In the genomic region with DNA sequence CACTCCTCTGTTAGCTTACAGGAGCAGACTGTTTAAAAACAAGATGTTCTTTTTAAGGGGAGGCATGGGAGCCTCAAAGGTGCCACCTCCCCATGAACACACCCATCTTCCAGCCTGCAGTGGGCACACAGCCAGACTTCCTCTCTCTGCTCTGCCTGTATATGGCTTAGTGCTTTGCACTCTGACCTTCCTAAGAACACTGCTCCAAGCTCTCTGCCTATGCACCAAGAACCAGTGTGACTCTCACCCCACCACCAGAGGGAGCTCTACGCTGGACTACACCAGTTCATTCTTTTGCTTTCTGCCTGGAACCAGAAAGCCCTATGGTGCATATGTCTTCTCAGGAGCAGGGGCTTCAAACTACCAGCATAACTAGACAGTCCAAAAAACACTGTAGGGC, we compare ENCODE assay signal across 11 mouse cellular contexts.
A peak's percentile ranks its signal among the peaks of the same experiment; 100 is the strongest.
DNase-seq lines count a peak whose midpoint lies in the region; ATAC-seq lines count a peak whose summit lies in the region.
"Had no signal": no experiment of that assay in that cellular context is flagged by ENCODE, and none has a peak within 500 bp of the region (broad histone marks: within the 10 kb centered on the region; RNA-seq: fewer than 3 reads in every experiment).

No protein-coding gene starts in this region.

- peak; percentile 8 for DNase-seq in heart, postnatal 4 days
- DNase-seq in urinary bladder, postnatal 14 days (ENCODE audit: low spot score): peak; percentile 54
- DNase-seq in urinary bladder, postnatal 25 days (ENCODE audit: low spot score): no peak
- DNase-seq in kidney, postnatal 14 days: peak; percentile 20
- DNase-seq in frontal cortex, postnatal 36 days (ENCODE audit: low spot score in 2 of 2): no peak

- no peaks in the 10 kb centered on the region for H3K27me3 ChIP-seq in heart, embryonic 11.5 days (ENCODE audit: control insufficient read depth, insufficient read depth, low read length)
- no peaks in the 10 kb centered on the region for H3K27me3 ChIP-seq in forebrain, embryonic 12.5 days
- H3K27me3 ChIP-seq: hindbrain, embryonic 12.5 days; limb, embryonic 13.5 days had no signal

- H3K36me3 ChIP-seq in heart, embryonic 11.5 days (ENCODE audit: control insufficient read depth, insufficient read depth, low read length): no peaks in the 10 kb centered on the region
- peaks cover 19% of the 10 kb centered on the region for H3K36me3 ChIP-seq in forebrain, embryonic 12.5 days (replicated peaks)

- no peaks in the 10 kb centered on the region; the same call in 1 of the 2 replicates for H3K4me1 ChIP-seq in heart, embryonic 11.5 days (ENCODE audit: control insufficient read depth, insufficient read depth, low read length)
- H3K4me1 ChIP-seq in forebrain, embryonic 12.5 days: 0 out of 2 replicates have a peak, but pooled peaks cover 4% of the 10 kb centered on the region
- H3K4me1 ChIP-seq: limb, embryonic 13.5 days had no signal

- no peaks in the 10 kb centered on the region for H3K9me3 ChIP-seq in heart, embryonic 11.5 days (replicated peaks; ENCODE audit: control insufficient read depth, low read length)
- no peaks in the 10 kb centered on the region for H3K9me3 ChIP-seq in forebrain, embryonic 12.5 days
- H3K9me3 ChIP-seq: hindbrain, embryonic 12.5 days; limb, embryonic 13.5 days had no signal

- H3K27ac ChIP-seq in heart, embryonic 11.5 days (ENCODE audit: low read depth, low read length): no peak overlapping the region
- no peak overlapping the region for H3K27ac ChIP-seq in forebrain, embryonic 12.5 days
- H3K27ac ChIP-seq: hindbrain, embryonic 12.5 days; limb, embryonic 13.5 days had no signal

- WGBS in heart, embryonic 11.5 days (ENCODE audit: insufficient replicate concordance): 82% methylated on average over 1 of the region's 1 CpGs
- 96% methylated on average over 1 of the region's 1 CpGs for WGBS in forebrain, embryonic 12.5 days

- no peak overlapping the region for H3K4me3 ChIP-seq in heart, embryonic 11.5 days (ENCODE audit: low read depth, low read length)
- H3K4me3 ChIP-seq in forebrain, embryonic 12.5 days (replicated peaks): no peak overlapping the region
- H3K4me3 ChIP-seq: erythroblast, embryonic 14.5 days; hindbrain, embryonic 12.5 days; limb, embryonic 13.5 days had no signal

- H3K9ac ChIP-seq in heart, embryonic 11.5 days (ENCODE audit: low read depth, low read length): no peak overlapping the region
- no peak overlapping the region for H3K9ac ChIP-seq in forebrain, embryonic 12.5 days
- H3K9ac ChIP-seq: hindbrain, embryonic 12.5 days; limb, embryonic 13.5 days had no signal

- ATAC-seq in heart, embryonic 11.5 days (replicated peaks; ENCODE audit: insufficient number of reproducible peaks, low FRiP score, low TSS enrichment): no peak
- ATAC-seq in forebrain, embryonic 12.5 days (ENCODE audit: low FRiP score): no peak
- ATAC-seq: activated CD4-positive, CD25-positive, alpha-beta regulatory T cell, adult 4 months had no signal

- no peak overlapping the region for H3K4me2 ChIP-seq in heart, embryonic 11.5 days
- H3K4me2 ChIP-seq in forebrain, embryonic 12.5 days: no peak overlapping the region
- H3K4me2 ChIP-seq: hindbrain, embryonic 12.5 days; limb, embryonic 13.5 days had no signal

Comparison
In these comparisons a context has a peak if more than half of its experiments do, and no peak if none do; other contexts are left out.
1. DNase-seq: peak in heart, postnatal 4 days (single experiment), urinary bladder, postnatal 14 days (single experiment) and kidney, postnatal 14 days (single experiment); none in urinary bladder, postnatal 25 days (single experiment) and frontal cortex, postnatal 36 days (0 of 2).